In genomic region chr17:67303326-67304099, GRCm38 (mm10) we compare ENCODE assay signal across 9 mouse cellular contexts. TPM values are rescaled to one million over a fixed set of nuclear protein-coding genes. Genes with fewer than 3 reads are reported as not detected.
DNase-seq lines count a peak whose midpoint lies in the region; ATAC-seq and TF ChIP-seq lines count a peak whose summit lies in the region.
"Had no signal": no experiment of that assay in that cellular context is flagged by ENCODE, and none has a peak within 500 bp of the region (broad histone marks: within the 10 kb centered on the region; RNA-seq: fewer than 3 reads in every experiment).

No protein-coding gene starts in this region.

- H3K4me1 ChIP-seq in hindbrain, embryonic 13.5 days (replicated peaks) = peaks cover 18% of the 10 kb centered on the region
- no peaks in the 10 kb centered on the region; the same call in 1 of the 2 replicates for H3K4me1 ChIP-seq in hindbrain, embryonic 10.5 days (replicated peaks)
- H3K4me1 ChIP-seq in embryonic fibroblast, embryonic 13.5 days (ENCODE audit: control insufficient read depth, insufficient read depth, low read length) = peaks cover 7% of the 10 kb centered on the region
- no peaks in the 10 kb centered on the region for H3K4me1 ChIP-seq in intestine, embryonic 15.5 days (replicated peaks)

- no peak overlapping the region for H3K4me3 ChIP-seq in hindbrain, embryonic 13.5 days
- H3K4me3 ChIP-seq in hindbrain, embryonic 10.5 days = no peak overlapping the region
- no peak overlapping the region for H3K4me3 ChIP-seq in embryonic fibroblast, embryonic 13.5 days (ENCODE audit: insufficient read depth, low read length)
- H3K4me3 ChIP-seq in intestine, embryonic 15.5 days (replicated peaks) = no peak overlapping the region
- H3K4me3 ChIP-seq in layer of hippocampus, adult 2 months = no peak overlapping the region
- H3K4me3 ChIP-seq: midbrain, embryonic 12.5 days had no signal

- peak overlapping the region; percentile 30; the same call in 1 of the 2 replicates for H3K27ac ChIP-seq in hindbrain, embryonic 13.5 days
- no peak overlapping the region for H3K27ac ChIP-seq in hindbrain, embryonic 10.5 days
- H3K27ac ChIP-seq in embryonic fibroblast, embryonic 13.5 days (ENCODE audit: insufficient read depth, low read length) = peak overlapping the region; percentile 75; the same call in 1 of the 2 replicates
- H3K27ac ChIP-seq in intestine, embryonic 15.5 days = no peak overlapping the region
- H3K27ac ChIP-seq in layer of hippocampus, adult 2 months = no peak overlapping the region
- H3K27ac ChIP-seq: midbrain, embryonic 12.5 days had no signal

- 76% methylated on average over 18 of the region's 18 CpGs for WGBS in hindbrain, embryonic 13.5 days
- WGBS in hindbrain, embryonic 10.5 days = 80% methylated on average over 18 of the region's 18 CpGs
- 74% methylated on average over 18 of the region's 18 CpGs for WGBS in intestine, embryonic 15.5 days

- no peak for ATAC-seq in hindbrain, embryonic 13.5 days (ENCODE audit: low FRiP score)
- ATAC-seq in intestine, embryonic 15.5 days = no peak

- no peaks in the 10 kb centered on the region for H3K27me3 ChIP-seq in hindbrain, embryonic 13.5 days
- no peaks in the 10 kb centered on the region for H3K27me3 ChIP-seq in hindbrain, embryonic 10.5 days (ENCODE audit: insufficient read depth, poor library complexity, severe bottlenecking)
- no peaks in the 10 kb centered on the region for H3K27me3 ChIP-seq in intestine, embryonic 15.5 days (replicated peaks)

- no peak overlapping the region for H3K9ac ChIP-seq in hindbrain, embryonic 13.5 days
- H3K9ac ChIP-seq in intestine, embryonic 15.5 days = no peak overlapping the region
- H3K9ac ChIP-seq: midbrain, embryonic 12.5 days had no signal

- no peaks in the 10 kb centered on the region for H3K36me3 ChIP-seq in hindbrain, embryonic 13.5 days
- 0 out of 2 replicates have a peak, but pooled peaks cover 2% of the 10 kb centered on the region for H3K36me3 ChIP-seq in hindbrain, embryonic 10.5 days
- H3K36me3 ChIP-seq in intestine, embryonic 15.5 days = no peaks in the 10 kb centered on the region
- H3K36me3 ChIP-seq: midbrain, embryonic 12.5 days had no signal

- H3K9me3 ChIP-seq in hindbrain, embryonic 13.5 days = no peaks in the 10 kb centered on the region; the same call in 1 of the 2 replicates
- 0 out of 2 replicates have a peak, but pooled peaks cover 4% of the 10 kb centered on the region for H3K9me3 ChIP-seq in hindbrain, embryonic 10.5 days
- no peaks in the 10 kb centered on the region for H3K9me3 ChIP-seq in intestine, embryonic 15.5 days
- H3K9me3 ChIP-seq: midbrain, embryonic 12.5 days had no signal

- TF ChIP-seq POLR2A in embryonic fibroblast, embryonic 13.5 days (IDR thresholded peaks at IDR 0.05; ENCODE audit: low read depth, low read length) = no peak

- no peak for TF ChIP-seq CTCF in embryonic fibroblast, embryonic 13.5 days (IDR thresholded peaks at IDR 0.05; ENCODE audit: borderline replicate concordance, insufficient read depth, low read length)
- no peak for TF ChIP-seq CTCF in layer of hippocampus, adult 2 months (conservative IDR thresholded peaks at IDR 0.05)

- H3K4me2 ChIP-seq in hindbrain, embryonic 13.5 days = no peak overlapping the region
- no peak overlapping the region for H3K4me2 ChIP-seq in intestine, embryonic 15.5 days (replicated peaks)
- H3K4me2 ChIP-seq: midbrain, embryonic 12.5 days had no signal

- DNase-seq in hindbrain, embryonic 10.5 days (ENCODE audit: low spot score) = no peak
- DNase-seq in heart, postnatal 4 days = peak; percentile 58
- DNase-seq in lung, postnatal 36 days = peak; percentile 80
- no peak for DNase-seq in spleen, postnatal 10 days (ENCODE audit: low spot score in 2 of 2)
- DNase-seq in layer of hippocampus, adult 2 months (ENCODE audit: low spot score in 2 of 2) = no peak

RNA-seq across cellular contexts. Expression of gene Ptprm, which starts 50.7 kb away (rescaled TPM):
- polyA plus RNA-seq in hindbrain, embryonic 13.5 days (2015; fragmentation: Nextera tagmentation; extraction: Ambion mirVana) = 15.4 and 16.3 TPM in 2 replicates
- polyA plus RNA-seq in hindbrain, embryonic 10.5 days (2016; fragmentation: Nextera tagmentation; extraction: Ambion mirVana) = 6.3 and 8.1 TPM in 2 replicates
- polyA plus RNA-seq in embryonic fibroblast, embryonic 13.5 days (2011; ENCODE audit: insufficient read length, low read depth, missing spikeins) = 28.1 and 32.2 TPM in 2 replicates
- total RNA-seq in heart, postnatal 4 days (2021) = 100 to 1,000 TPM; 103 to 110 TPM
- 11.2 and 11.9 TPM in 2 replicates for polyA plus RNA-seq in intestine, embryonic 15.5 days (2015; fragmentation: Nextera tagmentation; extraction: Ambion mirVana)
- total RNA-seq in layer of hippocampus, adult 2 months (2021) = 10 to 100 TPM; 21.1 to 26.4 TPM

Comparison
In these comparisons a context has a peak if more than half of its experiments do, and no peak if none do; other contexts are left out.
1. H3K27ac ChIP-seq: peak in hindbrain, embryonic 13.5 days (single experiment) and embryonic fibroblast, embryonic 13.5 days (single experiment); none in hindbrain, embryonic 10.5 days (single experiment), intestine, embryonic 15.5 days (single experiment) and layer of hippocampus, adult 2 months (single experiment).
2. DNase-seq: peak in heart, postnatal 4 days (single experiment) and lung, postnatal 36 days (single experiment); none in hindbrain, embryonic 10.5 days (single experiment), spleen, postnatal 10 days (0 of 2) and layer of hippocampus, adult 2 months (0 of 2).